ENCODE assay signal across 14 mouse cellular contexts in genomic region chr13:3563953-3564352, GRCm38 (mm10).
"Had no signal": no experiment of that assay in that cellular context is flagged by ENCODE, and none has a peak within 500 bp of the region (broad histone marks: within the 10 kb centered on the region; RNA-seq: fewer than 3 reads in every experiment).

No protein-coding gene starts in this region.

- ATAC-seq: lung, postnatal 0 days had no signal

- H3K4me3 ChIP-seq: kidney, embryonic 15.5 days; left cerebral cortex, adult 2 months; limb, embryonic 10.5 days; liver, embryonic 15.5 days; megakaryocyte, embryonic 14.5 days; neural tube, embryonic 12.5 days; stomach, embryonic 15.5 days had no signal

- H3K27me3 ChIP-seq: kidney, embryonic 15.5 days; liver, embryonic 15.5 days; megakaryocyte, embryonic 14.5 days; neural tube, embryonic 12.5 days; stomach, embryonic 15.5 days had no signal

- DNase-seq: kidney, adult 2 months; kidney, postnatal 14 days; lung, adult 2 months; lung, postnatal 36 days; spleen, adult 18-20 months; thymus, postnatal 4 days had no signal
